Mouse (Mus musculus) heart, embryonic 12.5 days (tissue): ENCODE data around the gene Vmn1r192. TPM values are rescaled to one million over a fixed set of nuclear protein-coding genes. Genes with fewer than 3 reads are reported as not detected.
"Not testable (repeated sequence)": the region's sequence is repeated elsewhere in the genome, so short reads cannot be mapped to it uniquely, and the experiment has no call there.

Experiments
- ATAC-seq: fragments of 200-750 bp; cut with Nextera tagmentation; 2 replicates; pipeline ENCODE4 v1.8.0; 2017; ENCODE audit warnings: moderate TSS enrichment, moderate library complexity; ENCODE audit not compliant: insufficient number of reproducible peaks, low FRiP score
- H3K27ac ChIP-seq: fragments of 300-500 bp; sonication (generic); 2 replicates; pipeline ENCODE4 v1.5.1; 2016; ENCODE audit warnings: mild to moderate bottlenecking, moderate library complexity; ENCODE audit not compliant: poor library complexity, severe bottlenecking
- H3K27me3 ChIP-seq: fragments of 300-500 bp; sonication (generic); replicated peaks from 2 replicates; pipeline ENCODE4 v1.6.1; 2016; ENCODE audit warnings: mild to moderate bottlenecking, moderate library complexity
- H3K36me3 ChIP-seq: fragments of 300-500 bp; sonication (generic); 2 replicates; pipeline ENCODE4 v1.6.1; 2016; ENCODE audit warnings: mild to moderate bottlenecking, moderate library complexity
- H3K4me1 ChIP-seq: fragments of 300-500 bp; sonication (generic); replicated peaks from 2 replicates; pipeline ENCODE4 v1.6.1; 2016; ENCODE audit warnings: mild to moderate bottlenecking
- H3K4me2 ChIP-seq: fragments of 300-500 bp; sonication (generic); 2 replicates; pipeline ENCODE4 v1.6.1; 2016; ENCODE audit warnings: mild to moderate bottlenecking, moderate library complexity
- H3K4me3 ChIP-seq: fragments of 300-500 bp; sonication (generic); 2 replicates; pipeline ENCODE4 v1.5.1; 2016; ENCODE audit warnings: mild to moderate bottlenecking
- H3K9ac ChIP-seq: fragments of 300-500 bp; sonication (generic); 2 replicates; pipeline ENCODE4 v1.6.1; 2016; ENCODE audit warnings: mild to moderate bottlenecking, moderate library complexity
- H3K9me3 ChIP-seq: fragments of 300-500 bp; sonication (generic); replicated peaks from 2 replicates; pipeline ENCODE4 v1.6.1; 2016; ENCODE audit warnings: mild to moderate bottlenecking, moderate library complexity
- WGBS: fragments of 180-500 bp; shearing (Covaris S2); methylation state at CpG from one replicate; pipeline ENCODE4 v1.1.7; 2016; 5-methylcytosine and 5-hydroxymethylcytosine counted together
- microRNA-seq: library from miRNA; unstranded; fragments of <30 nt; microRNA quantifications from one replicate; pipeline ENCODE4, GENCODE M21; 2017
- polyA plus RNA-seq: library from polyadenylated mRNA; unstranded; fragments of >200 nt; fragmentation: Nextera tagmentation; extraction: Ambion mirVana; gene quantifications from 2 replicates; pipeline ENCODE4 v1.2.1, GENCODE M21; 2016

The Vmn1r192 gene
- polyA plus RNA-seq = not detected in 2 replicates

GRCm38 (mm10) chr13:22191041-22191440 lies at the start of gene Vmn1r192:
TSS of gene Vmn1r192 (minus strand) at chr13:22191141.
- no peaks in the 10 kb centered on the region for H3K36me3 ChIP-seq
- ATAC-seq = no peak
- H3K4me1 ChIP-seq = no peaks in the 10 kb centered on the region
- H3K27me3 ChIP-seq = no peaks in the 10 kb centered on the region
- H3K4me3 ChIP-seq = no peak within 1 kb of the TSS
- H3K9ac ChIP-seq = no peak within 1 kb of the TSS
- H3K9me3 ChIP-seq = no peaks in the 10 kb centered on the region
- H3K27ac ChIP-seq = no peak within 1 kb of the TSS
- no peak within 1 kb of the TSS for H3K4me2 ChIP-seq

DNA sequence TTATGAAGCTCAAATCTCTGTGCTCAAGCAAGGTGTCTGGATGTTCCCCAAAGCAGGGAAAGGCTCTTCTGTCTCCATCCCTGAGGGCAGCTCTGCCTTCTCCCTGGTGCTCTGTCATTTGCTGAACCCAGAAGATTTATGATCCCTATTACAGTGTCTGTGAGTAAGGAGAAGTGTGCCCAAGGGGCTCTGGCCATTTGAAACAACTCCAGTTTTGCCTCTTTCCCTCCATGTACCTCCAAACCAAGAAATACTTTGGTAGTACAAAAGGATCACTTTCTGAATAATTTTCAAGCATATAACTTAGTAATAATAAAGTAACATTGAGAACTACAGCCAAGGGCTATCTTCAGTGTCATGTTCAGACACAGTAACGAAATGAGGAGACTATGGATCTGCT lies 32.1 kb upstream of the Vmn1r192 start, which contains the start of gene Vmn1r193:
Vmn1r193 (minus strand) TSS at position 101 of the 400 bp plus-strand sequence.
- H3K9me3 ChIP-seq, H3K27me3 ChIP-seq, H3K36me3 ChIP-seq, H3K4me2 ChIP-seq, H3K4me1 ChIP-seq, H3K9ac ChIP-seq, H3K4me3 ChIP-seq, ATAC-seq, H3K27ac ChIP-seq: not testable (repeated sequence)
- 78% methylated on average over 1 of the region's 1 CpGs for WGBS

DNA sequence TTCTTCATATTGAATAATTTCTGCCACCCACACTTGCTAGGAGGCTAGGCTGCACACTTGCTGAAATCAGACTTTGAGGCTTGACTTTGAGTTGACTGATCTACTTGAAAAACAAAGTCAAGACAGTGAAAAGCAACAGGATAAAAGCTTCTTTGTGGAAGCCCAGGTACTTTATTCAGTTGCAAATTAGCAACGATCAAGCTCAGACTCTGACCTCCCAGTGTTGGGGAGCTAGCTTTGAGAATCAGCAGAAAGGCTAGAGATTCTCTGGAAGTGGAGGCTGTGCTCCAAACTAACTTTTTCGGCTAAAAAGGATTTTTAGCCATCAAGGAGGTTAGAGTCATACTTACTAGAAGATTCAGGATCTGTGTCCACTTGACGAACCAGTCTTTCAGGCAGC lies 1.8 kb upstream of the Vmn1r192 start:
- 78% methylated on average over 3 of the region's 3 CpGs for WGBS
- ATAC-seq = not testable (repeated sequence)

DNA sequence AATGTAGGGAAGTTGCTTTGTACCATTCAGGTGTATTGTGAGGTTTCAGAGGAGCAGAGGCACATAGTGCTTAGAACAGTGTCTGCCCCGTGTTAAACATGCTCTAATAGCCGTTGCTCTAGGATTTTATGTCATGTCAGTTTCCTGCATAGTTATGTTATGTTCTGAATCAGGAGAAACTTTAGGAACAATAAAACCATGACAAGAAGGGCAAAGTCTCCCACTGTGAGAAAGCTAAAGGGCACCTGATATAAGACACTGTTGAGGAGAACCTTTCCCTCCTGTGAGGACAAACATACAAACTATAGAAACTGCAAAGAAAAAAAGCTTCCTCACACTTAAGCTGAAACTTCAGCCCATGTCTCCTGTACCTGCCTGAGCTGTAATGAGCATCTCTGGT lies 556 bp downstream of the Vmn1r192 start:
- no peaks in the 10 kb centered on the region for H3K36me3 ChIP-seq
- WGBS = 76% methylated on average over 2 of the region's 2 CpGs
- H3K4me2 ChIP-seq = no peak overlapping the region
- H3K4me1 ChIP-seq = no peaks in the 10 kb centered on the region
- H3K27ac ChIP-seq = no peak overlapping the region
- H3K9me3 ChIP-seq = no peaks in the 10 kb centered on the region
- H3K27me3 ChIP-seq = no peaks in the 10 kb centered on the region
- ATAC-seq = no peak
- no peak overlapping the region for H3K4me3 ChIP-seq
- H3K9ac ChIP-seq = no peak overlapping the region

More for the DNA sequence above, 1.8 kb upstream of the Vmn1r192 start:
- H3K9ac ChIP-seq, H3K9me3 ChIP-seq, H3K36me3 ChIP-seq, H3K27me3 ChIP-seq, H3K4me3 ChIP-seq, H3K4me2 ChIP-seq, H3K27ac ChIP-seq, H3K4me1 ChIP-seq: not testable (repeated sequence)

GRCm38 (mm10) chr13:22189313-22189712 lies 1.6 kb downstream of the Vmn1r192 start:
- Histone ChIP-seq H3K4me2 (no peak overlapping the region), H3K4me3 (no peak overlapping the region), H3K36me3 (no peaks in the 10 kb centered on the region), H3K27ac (no peak overlapping the region), H3K4me1 (no peaks in the 10 kb centered on the region), H3K9ac (no peak overlapping the region), H3K9me3 (no peaks in the 10 kb centered on the region), H3K27me3 (no peaks in the 10 kb centered on the region)
- WGBS = 85% methylated on average over 2 of the region's 2 CpGs
- no peak for ATAC-seq

DNA sequence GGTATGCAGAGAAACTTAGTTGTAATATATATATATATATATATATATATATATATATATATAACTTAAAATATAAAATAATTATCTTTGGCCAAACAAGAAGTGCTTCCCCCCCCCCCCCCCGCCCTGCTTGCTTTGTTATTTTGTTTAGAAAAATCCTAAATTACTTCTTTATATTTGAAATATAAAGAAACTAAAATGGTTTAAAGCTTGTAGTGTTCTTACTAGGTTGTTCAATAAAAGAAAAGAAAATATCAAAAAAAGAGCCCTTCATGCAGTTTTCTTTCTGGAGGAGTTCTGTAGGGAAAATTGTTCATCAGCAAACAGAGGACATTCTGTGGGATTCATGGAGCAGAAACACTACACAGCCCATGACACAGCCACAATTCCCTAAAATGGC lies 7.1 kb downstream of the Vmn1r192 start, which contains the start of gene Vmn1r191:
Vmn1r191 (minus strand) TSS at position 101 of the 400 bp plus-strand sequence.
- Histone ChIP-seq H3K4me3 (no peak within 1 kb of the TSS), H3K4me2 (no peak within 1 kb of the TSS), H3K9me3 (no peaks in the 10 kb centered on the region), H3K36me3 (no peaks in the 10 kb centered on the region), H3K4me1 (no peaks in the 10 kb centered on the region), H3K9ac (no peak within 1 kb of the TSS), H3K27ac (no peak within 1 kb of the TSS), H3K27me3 (no peaks in the 10 kb centered on the region)
- no peak for ATAC-seq
- WGBS = 83% methylated on average over 1 of the region's 1 CpGs

- WGBS = 88% methylated on average over 15 of the region's 15 CpGs
- Histone ChIP-seq H3K4me1 (no peaks in the 10 kb centered on the region), H3K9ac (no peak overlapping the region), H3K36me3 (no peaks in the 10 kb centered on the region), H3K27ac (no peak overlapping the region), H3K27me3 (no peaks in the 10 kb centered on the region), H3K9me3 (peaks cover 24% of the 10 kb centered on the region), H3K4me2 (no peak overlapping the region), H3K4me3 (no peak overlapping the region)
- ATAC-seq = no peak
Measured at GRCm38 (mm10) chr13:22168416-22168815, 22.5 kb downstream of the Vmn1r192 start.

DNA sequence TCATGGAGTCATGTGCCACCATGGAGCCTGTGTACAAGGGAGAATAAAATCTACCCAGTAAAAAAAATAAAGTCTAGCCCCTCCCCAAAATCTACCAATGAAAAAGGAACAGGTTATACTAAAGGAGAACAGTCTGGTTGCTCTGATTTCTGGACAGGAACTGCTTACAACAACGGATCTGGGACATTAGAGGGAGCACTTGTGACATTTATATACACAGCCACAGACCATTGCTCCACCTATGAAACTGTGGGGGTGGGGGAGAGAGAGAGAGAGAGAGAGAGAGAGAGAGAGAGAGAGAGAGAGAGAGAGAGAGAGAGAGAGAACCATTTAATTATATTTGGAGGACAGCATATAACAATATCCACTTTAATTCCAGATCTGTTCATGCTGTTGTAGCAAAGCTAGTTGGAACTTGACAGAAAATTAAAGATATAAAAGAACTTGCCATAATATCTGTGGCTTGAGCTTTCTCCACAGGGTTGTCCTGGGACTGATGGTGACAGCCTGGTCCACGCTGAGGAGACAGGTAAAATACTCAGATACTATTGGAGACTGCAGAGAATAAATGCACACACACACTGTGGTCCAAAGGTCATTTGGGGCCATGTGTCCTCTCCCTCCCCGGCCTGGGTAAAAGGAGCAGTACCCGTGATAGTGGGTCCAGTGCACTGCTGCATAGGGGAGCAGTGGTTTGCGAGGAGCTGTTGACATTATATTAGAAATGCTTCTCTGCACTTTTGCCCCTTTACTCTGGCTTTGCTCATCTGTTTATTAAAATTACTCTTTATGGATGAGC lies 54.2 kb downstream of the Vmn1r192 start:
- H3K4me1 ChIP-seq, H3K9ac ChIP-seq, H3K27ac ChIP-seq, ATAC-seq, H3K36me3 ChIP-seq, H3K27me3 ChIP-seq, H3K4me3 ChIP-seq, H3K4me2 ChIP-seq, H3K9me3 ChIP-seq: not testable (repeated sequence)
- 68% methylated on average over 5 of the region's 5 CpGs for WGBS

Small RNAs within 50 kb of the gene (microRNA-seq; reads per million reads assigned to microRNA genes)
- gene Gm23282 (not detected), gene Gm25084 (not detected)

Other genes starting within 250 kb of the Vmn1r192 start
- 7.5 and 8.3 TPM in 2 replicates for gene Zfp184, start 246.0 kb downstream of the Vmn1r192 start, polyA plus RNA-seq
- gene Pom121l2, start 209.9 kb downstream of the Vmn1r192 start, polyA plus RNA-seq = 0.13 and 0.14 TPM in 2 replicates
- 0.17 and 0.28 TPM in 2 replicates for gene Prss16, start 181.4 kb downstream of the Vmn1r192 start, polyA plus RNA-seq
- 3.7 and 5.0 TPM in 2 replicates for gene Hist1h2ah, start 155.6 kb downstream of the Vmn1r192 start, polyA plus RNA-seq
- 2.3 and 3.6 TPM in 2 replicates for gene Hist1h2bk, start 155.3 kb downstream of the Vmn1r192 start, polyA plus RNA-seq
- 10.4 and 12.2 TPM in 2 replicates for gene Hist1h4i, start 149.8 kb downstream of the Vmn1r192 start, polyA plus RNA-seq
- 11.6 and 14.5 TPM in 2 replicates for gene Hist1h2ag, start 148.2 kb downstream of the Vmn1r192 start, polyA plus RNA-seq
- 3.4 and 6.2 TPM in 2 replicates for gene Hist1h2bj, start 147.9 kb downstream of the Vmn1r192 start, polyA plus RNA-seq
- gene Vmn1r188, start 106.7 kb downstream of the Vmn1r192 start, polyA plus RNA-seq = not detected in 2 replicates
- not detected in 2 replicates for gene Vmn1r189, start 85.3 kb downstream of the Vmn1r192 start, polyA plus RNA-seq
- not detected in 2 replicates for gene Vmn1r191, start 7.2 kb downstream of the Vmn1r192 start, polyA plus RNA-seq
- not detected in 2 replicates for gene Vmn1r193, start 32.0 kb upstream of the Vmn1r192 start, polyA plus RNA-seq
- not detected in 2 replicates for gene Vmn1r194, start 53.1 kb upstream of the Vmn1r192 start, polyA plus RNA-seq
- not detected in 2 replicates for gene Vmn1r195, start 79.4 kb upstream of the Vmn1r192 start, polyA plus RNA-seq
- not detected in 2 replicates for gene Vmn1r196, start 98.8 kb upstream of the Vmn1r192 start, polyA plus RNA-seq
- not detected in 2 replicates for gene Vmn1r197, start 133.4 kb upstream of the Vmn1r192 start, polyA plus RNA-seq
- gene Vmn1r198, start 159.2 kb upstream of the Vmn1r192 start, polyA plus RNA-seq = not detected in 2 replicates
- gene Vmn1r199, start 188.7 kb upstream of the Vmn1r192 start, polyA plus RNA-seq = not detected in 2 replicates
- not detected in 2 replicates for gene Vmn1r200, start 199.2 kb upstream of the Vmn1r192 start, polyA plus RNA-seq